Mouse (Mus musculus): Measurements from ENCODE around the gene Ccdc85c.

- TF ChIP-seq CTCF (IDR thresholded peaks at IDR 0.05; ENCODE audit: extremely low read depth, insufficient read length, insufficient replicate concordance, low read depth, low read length) (no peak), POLR2A (IDR thresholded peaks at IDR 0.05; ENCODE audit: low read depth, low read length) (no peak)
These were observed 11.8 kb upstream of the Ccdc85c start for GRCm38 (mm10) chr12:108287011-108287410.
